Mouse (Mus musculus) cortical plate, adult 2 months (tissue): Measurements from ENCODE around the gene Bean1.

Source experiments
- CTCF ChIP-seq: fragments of 200-500 bp; IDR thresholded peaks from 2 replicates; pipeline ENCODE4 v1.5.1; 2011; ENCODE audit warnings: mild to moderate bottlenecking, control low read depth, low read length; ENCODE audit not compliant: insufficient read depth; ENCODE audit errors: extremely low read depth
- POLR2A ChIP-seq: fragments of 200-500 bp; IDR thresholded peaks from 2 replicates; pipeline ENCODE4 v1.6.1; 2011; ENCODE audit warnings: mild to moderate bottlenecking, low read length, control low read depth; ENCODE audit not compliant: insufficient read depth; ENCODE audit errors: extremely low read depth

DNA sequence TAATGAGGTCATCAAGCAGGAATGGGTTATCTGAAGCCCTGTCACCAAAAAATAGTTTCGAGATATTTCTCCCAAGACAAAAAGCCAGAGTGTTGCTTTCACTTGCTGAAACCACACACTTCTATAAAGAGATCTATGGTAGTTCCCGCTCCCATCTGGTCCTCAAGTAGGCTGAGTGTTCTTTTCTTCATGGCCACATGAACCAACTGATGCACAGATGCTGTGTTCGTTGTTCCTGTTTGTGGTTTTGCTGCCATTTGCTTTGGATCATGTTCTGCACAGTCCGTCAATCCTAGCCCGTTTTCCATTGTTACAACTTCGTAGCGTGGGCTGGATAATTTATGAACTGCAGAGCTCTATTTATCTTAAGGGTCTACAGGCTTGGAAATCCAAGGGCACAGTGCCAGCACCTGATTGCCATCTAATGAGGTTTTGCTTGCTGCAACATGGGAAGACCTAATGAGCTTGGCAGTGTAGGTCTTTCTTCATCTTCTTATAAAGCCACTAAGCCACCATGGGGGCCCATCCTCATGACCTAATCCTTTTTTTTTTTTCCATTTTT, 38.7 kb upstream of the Bean1 start:
- TF ChIP-seq CTCF (no peak), POLR2A (no peak)
